Mouse (Mus musculus) heart, embryonic 15.5 days (tissue): ENCODE measurements around the gene Bicdl1. TPM values are rescaled to one million over a fixed set of nuclear protein-coding genes. Genes with fewer than 3 reads are reported as not detected.
A peak's percentile ranks its signal among the peaks of the same experiment; 100 is the strongest.

Experiments
- ATAC-seq: fragments of 200-750 bp; cut with Nextera tagmentation; replicated peaks from 2 replicates; pipeline ENCODE4 v1.8.0; 2017; ENCODE audit warnings: low read depth, moderate TSS enrichment; ENCODE audit not compliant: insufficient number of reproducible peaks, insufficient read depth, low FRiP score
- H3K27ac ChIP-seq: fragments of 300-500 bp; sonication (generic); 2 replicates; pipeline ENCODE4 v1.5.1; 2015; ENCODE audit warnings: mild to moderate bottlenecking, inconsistent platforms
- H3K27me3 ChIP-seq: fragments of 300-500 bp; sonication (generic); 2 replicates; pipeline ENCODE4 v1.6.1; 2015; ENCODE audit warnings: inconsistent platforms
- H3K36me3 ChIP-seq: fragments of 300-500 bp; sonication (generic); 2 replicates; pipeline ENCODE4 v1.6.1; 2015; ENCODE audit warnings: mild to moderate bottlenecking, inconsistent platforms
- H3K4me1 ChIP-seq: fragments of 300-500 bp; sonication (generic); replicated peaks from 2 replicates; pipeline ENCODE4 v1.6.1; 2015; ENCODE audit warnings: inconsistent platforms
- H3K4me2 ChIP-seq: fragments of 300-500 bp; sonication (generic); 2 replicates; pipeline ENCODE4 v1.6.1; 2015; ENCODE audit warnings: inconsistent platforms, mild to moderate bottlenecking, moderate library complexity
- H3K4me3 ChIP-seq: fragments of 300-500 bp; sonication (generic); 2 replicates; pipeline ENCODE4 v1.5.1; 2015; ENCODE audit warnings: mild to moderate bottlenecking, inconsistent platforms
- H3K9ac ChIP-seq: fragments of 300-500 bp; sonication (generic); 2 replicates; pipeline ENCODE4 v1.6.1; 2015; ENCODE audit warnings: mild to moderate bottlenecking, inconsistent platforms
- H3K9me3 ChIP-seq: fragments of 300-500 bp; sonication (generic); replicated peaks from 2 replicates; pipeline ENCODE4 v1.6.1; 2016; ENCODE audit warnings: inconsistent platforms
- WGBS: fragments of 180-500 bp; shearing (Covaris S2); methylation state at CpG from one replicate; pipeline ENCODE4 v1.1.7; 2015; ENCODE audit warnings: mixed read lengths; 5-methylcytosine and 5-hydroxymethylcytosine counted together
- polyA plus RNA-seq: library from polyadenylated mRNA; unstranded; fragments of >200 nt; fragmentation: Nextera tagmentation; extraction: Ambion mirVana; gene quantifications from 2 replicates; pipeline ENCODE4 v1.2.1, GENCODE M21; 2015

Gene Bicdl1
- 6.6 and 10.1 TPM in 2 replicates for polyA plus RNA-seq

DNA sequence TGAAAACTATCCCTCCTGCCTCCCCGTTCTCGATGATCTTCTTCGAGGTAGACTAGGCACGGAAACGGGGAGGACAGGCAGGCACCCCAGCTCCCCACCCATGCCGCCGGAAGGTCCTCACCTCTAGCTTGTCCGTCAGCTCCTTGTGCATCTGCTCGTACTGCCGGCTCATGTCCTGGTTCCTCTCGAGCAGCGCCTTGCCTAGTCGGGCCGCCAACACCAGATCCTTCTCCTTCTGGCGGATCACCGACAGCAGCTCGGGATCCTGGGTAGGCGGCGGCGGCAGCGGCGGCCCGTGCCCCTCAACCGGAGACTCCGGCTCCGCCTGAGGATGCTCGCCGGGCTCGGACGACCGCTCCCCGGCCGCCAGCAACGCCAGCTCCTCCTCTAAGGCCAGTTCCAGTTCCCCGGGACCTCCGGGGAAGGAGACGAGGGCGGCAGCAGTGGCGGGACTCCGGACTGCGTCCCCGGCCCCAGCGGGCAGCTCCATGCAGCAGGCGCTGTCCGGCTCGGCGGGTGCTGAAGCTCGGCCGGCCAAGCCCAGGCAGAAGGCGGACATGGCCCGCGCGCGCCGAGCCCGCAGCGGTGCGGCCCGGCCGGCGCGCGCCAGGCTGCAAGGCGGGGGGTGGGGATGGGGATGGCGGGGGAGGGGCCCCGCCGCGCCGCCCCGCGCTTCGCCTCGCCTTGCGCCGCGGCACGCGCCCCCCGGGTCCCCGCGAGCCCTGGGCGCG is at the start of gene Bicdl1:
Gene Bicdl1 (minus strand): TSS at position 621 of the 731 bp plus-strand sequence.
- whole genome bisulfite sequencing: 1% methylated on average over 64 of the region's 83 CpGs
- Histone ChIP-seq H3K4me3 (peak within 1 kb of the TSS; percentile 63), H3K36me3 (no peaks in the 10 kb centered on the region), H3K9ac (peak within 1 kb of the TSS; percentile 40), H3K4me2 (peak within 1 kb of the TSS; percentile 100), H3K27me3 (peaks cover 38% of the 10 kb centered on the region), H3K27ac (no peak within 1 kb of the TSS), H3K4me1 (peaks cover 23% of the 10 kb centered on the region), H3K9me3 (no peaks in the 10 kb centered on the region)
- peak; percentile 76 for ATAC-seq

DNA sequence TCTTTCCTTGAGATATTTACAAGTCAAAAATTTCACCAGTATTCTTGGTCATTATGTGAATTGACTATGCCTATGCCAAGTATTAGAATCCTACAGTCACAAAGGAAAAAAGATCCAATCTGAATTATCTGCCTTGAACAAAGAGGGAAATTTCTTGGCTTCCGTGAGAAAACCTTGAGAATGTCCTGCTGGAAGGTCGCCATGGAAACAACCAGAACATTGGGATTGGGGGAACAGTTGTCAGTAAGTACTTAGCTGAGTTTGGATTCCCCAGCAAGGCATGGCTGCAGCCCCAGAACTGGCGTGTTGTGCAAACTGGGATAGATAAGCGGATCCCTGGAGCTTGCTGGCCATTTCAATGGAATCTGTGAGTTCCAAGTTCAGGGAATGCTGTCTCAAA is 45.5 kb upstream of the Bicdl1 start:
- Histone ChIP-seq H3K4me2 (no peak overlapping the region), H3K4me3 (no peak overlapping the region), H3K9ac (no peak overlapping the region), H3K36me3 (no peaks in the 10 kb centered on the region), H3K27me3 (no peaks in the 10 kb centered on the region), H3K27ac (no peak overlapping the region), H3K4me1 (no peaks in the 10 kb centered on the region), H3K9me3 (no peaks in the 10 kb centered on the region)
- 55% methylated on average over 4 of the region's 4 CpGs for WGBS
- no peak for ATAC-seq

DNA sequence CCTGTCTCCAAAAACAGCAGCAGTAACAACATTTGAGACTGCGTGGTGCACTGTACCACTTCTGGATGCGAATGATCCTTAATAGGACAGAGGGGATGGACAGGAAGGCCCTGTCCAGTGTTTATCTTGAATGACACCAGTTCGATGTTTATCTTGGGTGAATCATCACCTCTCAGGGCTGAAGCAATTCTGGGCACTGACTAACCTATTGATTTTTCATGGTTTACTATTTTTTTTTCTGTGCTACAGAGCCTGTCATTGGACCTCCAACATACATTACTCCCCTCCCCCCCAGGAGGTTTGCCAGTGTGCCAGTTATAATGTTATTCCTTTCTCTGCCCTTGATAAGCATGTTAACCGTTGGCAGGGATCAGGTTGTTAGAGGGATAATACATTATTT is 43.9 kb upstream of the Bicdl1 start:
- Histone ChIP-seq H3K27ac (no peak overlapping the region), H3K9ac (no peak overlapping the region), H3K4me1 (no peaks in the 10 kb centered on the region), H3K4me2 (no peak overlapping the region), H3K4me3 (no peak overlapping the region), H3K36me3 (no peaks in the 10 kb centered on the region), H3K9me3 (no peaks in the 10 kb centered on the region), H3K27me3 (no peaks in the 10 kb centered on the region)
- WGBS: 59% methylated on average over 4 of the region's 4 CpGs
- ATAC-seq: no peak

DNA sequence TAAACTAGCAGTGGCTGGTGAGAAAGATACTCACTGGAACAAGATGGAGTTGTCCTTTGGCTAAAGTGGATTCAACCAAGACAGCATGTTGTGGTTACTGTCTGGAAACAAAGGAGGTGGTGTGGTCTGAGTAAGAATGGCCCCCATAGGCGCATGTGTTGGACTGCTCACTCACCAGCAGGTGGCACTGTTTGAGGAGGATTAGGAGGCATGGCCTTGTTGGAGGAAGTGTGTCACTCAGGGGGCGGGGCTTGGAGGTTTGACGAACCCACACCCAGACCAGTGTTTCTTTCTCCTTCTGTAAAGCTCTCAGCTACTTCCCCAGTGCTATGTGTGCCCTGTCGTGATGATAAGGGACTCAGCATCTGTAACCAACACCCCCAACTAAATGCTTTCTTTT is 38.6 kb upstream of the Bicdl1 start:
- Histone ChIP-seq H3K36me3 (no peaks in the 10 kb centered on the region), H3K4me1 (no peaks in the 10 kb centered on the region), H3K27me3 (no peaks in the 10 kb centered on the region), H3K4me3 (no peak overlapping the region), H3K9me3 (no peaks in the 10 kb centered on the region), H3K9ac (no peak overlapping the region), H3K4me2 (no peak overlapping the region), H3K27ac (no peak overlapping the region)
- WGBS: 82% methylated on average over 4 of the region's 4 CpGs
- no peak for ATAC-seq

DNA sequence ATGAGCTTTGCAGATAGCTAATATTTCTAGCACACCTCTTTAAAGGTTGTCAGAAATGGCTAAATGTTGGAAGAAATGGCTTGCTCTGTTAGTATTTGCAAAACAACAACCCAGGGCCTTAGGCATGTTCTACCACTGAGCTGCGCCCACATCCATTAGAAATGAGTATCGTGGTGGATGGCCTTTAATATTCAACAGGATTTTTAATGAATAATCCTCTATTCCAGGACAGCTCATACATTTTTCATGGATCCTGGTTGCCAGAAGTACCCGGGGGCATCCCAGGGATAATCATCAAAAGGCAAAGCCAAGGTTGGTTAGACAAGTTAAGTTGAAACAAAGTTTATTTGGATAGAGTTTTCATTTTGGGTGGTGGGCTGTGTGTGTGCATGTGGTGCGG is 37.7 kb upstream of the Bicdl1 start:
- no peaks in the 10 kb centered on the region for H3K4me1 ChIP-seq
- no peak overlapping the region for H3K4me3 ChIP-seq
- no peak overlapping the region for H3K27ac ChIP-seq
- no peak overlapping the region for H3K4me2 ChIP-seq
- H3K36me3 ChIP-seq: no peaks in the 10 kb centered on the region
- H3K9ac ChIP-seq: no peak overlapping the region
- WGBS: 86% methylated on average over 4 of the region's 4 CpGs
- no peaks in the 10 kb centered on the region for H3K27me3 ChIP-seq
- ATAC-seq: no peak
- no peaks in the 10 kb centered on the region for H3K9me3 ChIP-seq

DNA sequence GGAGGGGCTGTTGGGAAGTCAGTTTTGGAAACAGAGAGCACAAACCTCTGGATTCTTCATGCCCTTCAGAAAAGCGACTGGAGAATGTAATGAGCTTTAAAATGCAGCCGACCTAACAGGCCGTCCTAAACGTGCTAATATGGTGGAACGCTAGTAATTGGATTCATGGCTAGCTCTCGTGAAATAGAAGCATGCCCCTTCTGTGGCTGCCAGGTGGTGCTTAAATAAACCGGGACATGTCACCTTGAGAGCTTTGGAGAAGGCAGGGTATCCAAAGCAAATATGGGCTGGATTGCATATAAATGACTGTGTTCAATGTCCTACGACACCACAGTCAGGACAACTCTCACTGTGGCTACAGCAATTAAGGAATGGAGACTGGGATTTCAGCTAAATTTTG is 35.4 kb upstream of the Bicdl1 start:
- Histone ChIP-seq H3K4me1 (no peaks in the 10 kb centered on the region), H3K4me3 (no peak overlapping the region), H3K36me3 (no peaks in the 10 kb centered on the region), H3K9me3 (no peaks in the 10 kb centered on the region), H3K27me3 (no peaks in the 10 kb centered on the region), H3K9ac (no peak overlapping the region), H3K4me2 (no peak overlapping the region), H3K27ac (no peak overlapping the region)
- WGBS: 76% methylated on average over 8 of the region's 8 CpGs
- ATAC-seq: no peak

DNA sequence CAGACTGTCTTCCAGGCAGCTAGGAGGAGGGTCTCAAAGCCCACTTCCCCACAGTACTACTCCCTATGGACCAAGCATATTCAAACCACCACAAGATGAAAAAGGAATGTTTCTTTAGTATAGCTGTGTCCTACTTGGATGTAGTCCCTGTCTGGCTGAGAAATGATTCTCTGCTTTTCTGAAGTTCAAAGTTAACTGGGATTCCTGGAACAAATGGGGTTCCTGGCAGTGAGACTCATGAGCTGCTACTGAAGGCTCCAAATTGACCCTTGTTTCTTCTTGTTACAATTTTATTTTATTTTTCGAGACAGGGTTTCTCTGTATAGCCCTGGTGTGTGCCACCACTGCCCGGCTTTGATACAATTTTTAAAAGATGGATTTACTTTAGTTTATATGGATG is 32.6 kb upstream of the Bicdl1 start:
- Histone ChIP-seq H3K9ac (no peak overlapping the region), H3K27me3 (no peaks in the 10 kb centered on the region), H3K4me3 (no peak overlapping the region), H3K4me1 (no peaks in the 10 kb centered on the region), H3K9me3 (no peaks in the 10 kb centered on the region), H3K27ac (no peak overlapping the region), H3K4me2 (no peak overlapping the region), H3K36me3 (no peaks in the 10 kb centered on the region)
- 78% methylated on average over 2 of the region's 2 CpGs for WGBS
- no peak for ATAC-seq

DNA sequence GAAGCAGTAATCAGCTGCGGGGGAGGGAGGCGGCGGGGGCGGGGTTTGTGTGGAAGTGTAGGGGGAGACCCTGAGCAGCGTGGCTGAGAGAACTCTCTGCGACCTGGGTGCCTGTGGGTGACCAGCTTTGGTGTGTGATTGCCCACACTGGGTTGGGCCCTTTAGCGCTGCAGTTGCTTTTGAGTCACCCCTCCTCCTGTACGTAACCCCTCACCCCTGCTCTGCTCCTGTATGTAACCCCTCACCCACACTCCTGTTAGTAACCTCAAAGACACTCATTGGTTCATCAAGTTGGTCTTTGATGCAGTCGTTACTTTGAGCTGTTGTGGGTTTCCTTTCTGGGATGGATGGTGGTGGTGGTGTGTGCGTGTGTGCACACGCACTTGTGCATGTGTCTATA is 29.5 kb upstream of the Bicdl1 start:
- no peak for ATAC-seq
- Histone ChIP-seq H3K4me2 (no peak overlapping the region), H3K27me3 (no peaks in the 10 kb centered on the region), H3K9ac (no peak overlapping the region), H3K27ac (no peak overlapping the region), H3K9me3 (no peaks in the 10 kb centered on the region), H3K4me3 (no peak overlapping the region), H3K4me1 (no peaks in the 10 kb centered on the region), H3K36me3 (no peaks in the 10 kb centered on the region)
- WGBS: 48% methylated on average over 11 of the region's 11 CpGs

DNA sequence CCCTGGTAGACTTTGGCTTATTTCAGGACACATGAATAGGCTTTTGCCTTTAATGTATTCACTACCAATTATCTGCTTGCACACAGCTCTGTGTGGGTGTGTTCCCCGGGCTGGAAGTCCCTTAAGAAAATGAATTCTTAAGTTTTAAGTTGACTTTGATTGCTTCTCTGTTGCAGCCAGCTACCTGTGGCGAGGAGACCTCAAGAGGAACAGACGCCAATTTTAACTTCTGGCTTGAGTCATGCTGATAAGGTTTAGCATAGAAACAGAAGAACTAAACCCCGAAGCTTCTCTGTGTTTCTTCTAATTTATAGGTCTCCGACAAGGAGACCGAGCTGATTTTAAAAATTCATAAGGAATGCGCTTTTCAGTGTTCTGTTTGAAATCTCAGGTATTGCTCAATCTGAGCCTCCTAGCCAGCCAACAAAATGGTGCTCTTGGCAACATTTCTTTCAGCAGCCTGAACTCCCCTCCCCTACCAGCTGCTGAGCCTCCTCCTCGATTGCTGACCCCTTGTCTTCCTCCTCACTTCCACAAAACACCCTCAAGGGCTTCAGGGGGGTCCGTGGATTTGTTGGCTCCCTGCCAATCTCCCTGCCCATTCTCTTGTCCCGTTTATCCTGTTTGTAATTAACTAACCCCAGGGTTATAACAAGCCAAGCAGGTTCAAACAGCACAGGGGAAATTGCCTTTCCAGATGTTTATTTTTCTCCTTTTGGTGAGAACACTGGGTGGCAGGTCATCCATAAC is 27.2 kb upstream of the Bicdl1 start:
- Histone ChIP-seq H3K4me1 (no peaks in the 10 kb centered on the region), H3K27ac (no peak overlapping the region), H3K4me3 (no peak overlapping the region), H3K36me3 (no peaks in the 10 kb centered on the region), H3K9ac (no peak overlapping the region), H3K9me3 (no peaks in the 10 kb centered on the region), H3K4me2 (no peak overlapping the region), H3K27me3 (no peaks in the 10 kb centered on the region)
- 37% methylated on average over 10 of the region's 10 CpGs for WGBS
- no peak for ATAC-seq

DNA sequence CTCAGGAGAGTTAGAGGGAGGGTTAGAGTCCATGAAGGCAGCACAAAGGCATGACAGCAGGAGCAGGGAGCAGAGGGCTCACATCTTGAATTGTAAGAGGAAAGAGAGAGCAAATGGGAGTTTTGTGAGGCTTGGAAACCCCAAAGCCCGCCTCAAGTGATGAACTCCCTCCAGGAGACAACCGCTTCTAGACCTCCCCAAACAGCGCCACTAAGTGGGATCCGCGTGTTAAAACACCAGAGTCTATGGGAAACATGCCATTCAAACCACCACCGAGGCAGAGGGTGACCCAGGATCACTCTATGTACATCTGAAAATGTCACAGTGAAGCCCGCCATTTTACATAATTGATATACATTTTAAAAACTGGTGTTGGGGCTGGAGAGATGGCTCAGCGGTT is 26.1 kb upstream of the Bicdl1 start:
- Histone ChIP-seq H3K4me3 (no peak overlapping the region), H3K27me3 (no peaks in the 10 kb centered on the region), H3K9ac (no peak overlapping the region), H3K36me3 (no peaks in the 10 kb centered on the region), H3K4me2 (no peak overlapping the region), H3K9me3 (no peaks in the 10 kb centered on the region), H3K4me1 (no peaks in the 10 kb centered on the region), H3K27ac (no peak overlapping the region)
- no peak for ATAC-seq
- 73% methylated on average over 8 of the region's 8 CpGs for WGBS

DNA sequence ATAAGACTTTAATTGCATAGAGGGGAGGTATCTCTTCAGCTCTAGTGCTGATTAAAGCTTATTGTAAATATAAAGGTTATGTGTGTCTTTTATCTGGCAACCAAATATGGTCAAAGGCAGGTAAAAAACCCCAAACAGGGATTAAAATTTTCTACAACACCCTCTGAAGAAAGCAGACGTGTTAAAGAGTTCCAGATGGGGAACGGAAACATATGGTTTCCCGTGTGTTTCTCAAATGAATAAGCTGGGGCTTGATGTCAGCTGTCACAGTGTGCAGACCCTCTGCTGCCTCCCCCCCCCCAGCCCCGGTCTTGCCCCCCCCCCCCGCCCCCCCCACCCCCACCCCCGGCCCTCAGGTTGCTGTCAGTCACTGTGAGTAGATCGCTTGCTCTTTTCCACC is 24.1 kb upstream of the Bicdl1 start:
- Histone ChIP-seq H3K9ac (no peak overlapping the region), H3K4me1 (no peaks in the 10 kb centered on the region), H3K9me3 (no peaks in the 10 kb centered on the region), H3K4me2 (no peak overlapping the region), H3K36me3 (no peaks in the 10 kb centered on the region), H3K27me3 (no peaks in the 10 kb centered on the region), H3K27ac (no peak overlapping the region), H3K4me3 (no peak overlapping the region)
- ATAC-seq: no peak
- WGBS: 65% methylated on average over 5 of the region's 7 CpGs

DNA sequence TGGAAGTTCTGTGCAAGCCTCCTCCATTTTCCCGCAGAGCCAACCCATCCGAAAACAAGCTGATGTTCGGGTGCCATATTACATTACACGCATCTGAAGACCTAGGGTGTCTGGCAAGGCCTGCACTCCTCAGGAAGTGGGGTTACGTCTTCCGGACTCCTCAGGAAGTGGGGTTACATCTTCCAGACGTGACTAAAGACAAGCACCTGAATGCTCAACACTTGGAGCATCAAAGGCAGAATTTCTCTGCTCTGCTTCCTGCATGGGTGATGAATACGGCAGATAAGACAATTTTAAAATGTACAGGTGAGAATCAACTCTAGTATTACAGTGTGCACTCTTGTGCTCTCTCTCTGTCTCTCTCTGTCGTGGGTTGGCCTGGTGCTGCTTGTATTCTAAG is 23.4 kb upstream of the Bicdl1 start:
- ATAC-seq: no peak
- no peaks in the 10 kb centered on the region for H3K36me3 ChIP-seq
- H3K4me2 ChIP-seq: no peak overlapping the region
- no peak overlapping the region for H3K9ac ChIP-seq
- H3K27ac ChIP-seq: no peak overlapping the region
- 78% methylated on average over 9 of the region's 9 CpGs for WGBS
- H3K27me3 ChIP-seq: no peaks in the 10 kb centered on the region
- no peaks in the 10 kb centered on the region for H3K4me1 ChIP-seq
- no peaks in the 10 kb centered on the region for H3K9me3 ChIP-seq
- no peak overlapping the region for H3K4me3 ChIP-seq
